Mouse (Mus musculus) retina, embryonic 14.5 days (tissue): ENCODE measurements at regions not wholly inside any gene's neighbourhood (a gene's known extent, or its start where the extent isn't known, plus 50 kb on each side); places are given as distances from the start of the nearest gene placed in this dataset.

ENCODE experiments used
- DNase-seq: peaks from one replicate; pipeline ENCODE4 v3.0.0-alpha.2; 2015; ENCODE audit warnings: low spot score

- no peak for DNase-seq
Observed at GRCm38 (mm10) chr10:99531556-99531955, 227.9 kb downstream of the Csl start.

- no peak for DNase-seq
Observed at GRCm38 (mm10) chr10:99531992-99532391, 227.5 kb downstream of the Csl start.

DNA sequence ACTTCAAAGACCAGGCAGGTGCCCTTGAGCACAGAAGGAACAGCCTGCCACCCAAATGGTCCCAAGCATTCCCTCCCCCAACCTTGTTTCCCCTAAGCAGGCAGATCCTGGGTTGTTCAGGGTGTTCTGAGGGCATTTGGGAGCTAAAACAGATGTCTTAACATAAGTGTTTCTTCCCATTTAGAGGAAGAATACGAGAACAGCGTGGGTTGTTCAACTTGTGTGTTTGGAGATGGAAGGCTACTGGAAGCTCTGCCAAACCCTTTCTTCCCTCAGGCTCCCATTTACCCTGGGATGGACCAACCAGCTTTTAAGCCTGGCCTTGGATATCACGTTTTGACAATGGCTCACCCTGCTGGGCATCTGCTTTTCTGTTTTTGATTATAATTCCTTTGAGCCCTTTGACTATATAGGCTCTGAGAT, 226.8 kb downstream of the Csl start:
- DNase-seq = no peak

- DNase-seq = no peak
Observed at GRCm38 (mm10) chr10:99533468-99533867, 226.0 kb downstream of the Csl start.

DNA sequence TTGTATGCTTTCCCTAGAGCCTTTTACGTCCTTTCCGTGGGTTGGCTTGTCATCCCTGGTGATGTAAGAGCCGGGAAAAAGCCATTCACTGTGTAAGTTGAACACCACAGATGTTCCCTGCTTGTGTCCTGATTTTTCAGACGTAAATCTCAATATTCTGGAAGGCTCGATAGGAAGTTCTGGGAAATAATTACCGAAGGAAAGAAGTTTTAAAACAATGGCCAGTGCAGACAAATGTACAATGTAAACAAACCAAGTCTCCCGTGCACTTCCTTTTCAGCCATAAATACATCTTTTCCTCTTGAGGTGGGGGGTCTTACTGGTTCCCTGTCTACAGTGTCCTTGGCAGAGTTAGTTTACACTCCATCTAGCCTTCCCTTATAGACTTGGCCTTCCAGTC, 225.2 kb downstream of the Csl start:
- DNase-seq = no peak

GRCm38 (mm10) chr10:99538639-99539038, 220.8 kb downstream of the Csl start:
- no peak for DNase-seq

DNA sequence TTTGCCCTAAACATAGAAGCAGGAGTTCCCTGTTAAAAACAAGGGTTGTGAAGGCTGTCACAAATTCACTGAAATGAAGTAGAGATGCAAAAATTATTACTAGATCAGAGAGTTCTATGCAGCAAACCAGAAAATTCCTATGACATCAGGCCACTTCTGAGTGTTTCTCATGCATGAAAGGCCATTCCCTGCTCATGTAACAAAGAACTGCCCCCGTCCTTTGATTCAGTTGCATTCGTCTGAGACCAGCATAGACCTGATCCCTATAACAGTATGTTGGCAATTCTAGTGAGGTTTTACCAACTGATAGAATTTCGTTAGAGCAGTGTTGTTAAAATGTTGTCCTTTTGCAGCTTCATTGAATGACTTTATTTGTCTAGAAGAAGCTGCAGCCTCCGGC, 207.1 kb downstream of the Csl start:
- no peak for DNase-seq

DNA sequence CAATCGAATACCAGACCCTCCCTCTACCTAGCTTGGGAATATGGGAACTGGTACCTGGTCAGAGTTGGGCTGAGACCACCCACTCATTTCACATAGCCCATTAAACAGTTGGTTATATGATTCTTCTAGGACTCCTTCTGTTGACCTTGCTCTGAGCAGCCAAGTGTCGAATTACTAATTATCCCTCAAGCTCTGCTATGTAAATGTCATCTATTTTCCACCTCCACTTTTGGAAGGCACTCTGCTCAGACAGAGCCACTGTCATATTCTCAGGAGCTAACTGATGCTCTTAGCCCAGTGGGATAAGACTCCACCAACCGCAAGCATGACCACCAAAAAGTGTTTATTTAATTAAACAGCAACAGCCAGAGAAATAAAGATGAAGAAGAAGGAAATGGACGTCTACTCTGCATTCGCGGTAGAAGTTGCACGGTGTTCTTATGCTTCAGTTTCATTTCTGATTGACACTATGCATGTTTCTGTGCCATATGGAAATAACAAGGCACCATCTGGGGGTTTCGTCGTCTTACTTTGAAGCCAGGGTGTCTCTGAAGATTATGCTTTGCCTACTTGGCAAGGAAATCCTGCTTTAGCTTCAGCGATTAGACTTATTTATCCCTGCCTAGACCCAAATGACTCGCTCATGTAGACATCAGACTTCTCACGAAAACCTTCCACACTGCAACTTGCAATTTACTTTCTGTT, 206.5 kb downstream of the Csl start:
- no peak for DNase-seq

- no peak for DNase-seq
Observed at GRCm38 (mm10) chr10:99555021-99555420, 204.4 kb downstream of the Csl start.

DNA sequence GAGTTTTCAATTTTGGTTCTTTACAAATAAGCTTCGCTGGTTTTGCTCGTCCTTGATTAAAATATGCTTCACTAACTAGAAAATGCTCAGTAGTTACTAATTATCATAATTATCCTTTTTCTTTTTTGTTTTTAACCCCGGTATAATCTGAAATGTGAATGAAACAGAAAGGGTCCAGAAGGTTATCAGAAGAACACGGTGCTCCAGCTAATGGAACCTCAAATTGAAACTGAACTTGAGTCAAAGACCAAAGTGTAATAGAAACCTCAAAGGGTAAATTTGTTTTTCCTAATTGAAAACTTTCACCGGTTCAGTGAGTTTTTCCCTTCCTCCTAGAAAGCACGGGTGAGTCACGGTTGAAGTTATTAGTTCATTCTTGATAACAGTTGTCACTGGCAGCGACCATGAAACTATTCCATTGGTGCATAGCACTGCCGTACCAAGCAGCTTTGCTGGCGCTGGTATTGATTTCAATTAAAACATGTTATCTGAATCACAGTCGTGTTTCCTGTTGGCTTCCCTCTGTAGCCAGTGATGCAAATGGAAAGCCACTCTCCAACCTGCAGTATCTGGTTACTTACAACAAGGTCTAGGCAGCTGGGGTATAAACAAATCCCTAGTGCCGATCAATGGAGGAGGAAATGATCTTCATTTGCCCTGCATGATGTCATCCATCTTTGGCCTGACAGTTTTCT, 203.7 kb downstream of the Csl start:
- no peak for DNase-seq

DNA sequence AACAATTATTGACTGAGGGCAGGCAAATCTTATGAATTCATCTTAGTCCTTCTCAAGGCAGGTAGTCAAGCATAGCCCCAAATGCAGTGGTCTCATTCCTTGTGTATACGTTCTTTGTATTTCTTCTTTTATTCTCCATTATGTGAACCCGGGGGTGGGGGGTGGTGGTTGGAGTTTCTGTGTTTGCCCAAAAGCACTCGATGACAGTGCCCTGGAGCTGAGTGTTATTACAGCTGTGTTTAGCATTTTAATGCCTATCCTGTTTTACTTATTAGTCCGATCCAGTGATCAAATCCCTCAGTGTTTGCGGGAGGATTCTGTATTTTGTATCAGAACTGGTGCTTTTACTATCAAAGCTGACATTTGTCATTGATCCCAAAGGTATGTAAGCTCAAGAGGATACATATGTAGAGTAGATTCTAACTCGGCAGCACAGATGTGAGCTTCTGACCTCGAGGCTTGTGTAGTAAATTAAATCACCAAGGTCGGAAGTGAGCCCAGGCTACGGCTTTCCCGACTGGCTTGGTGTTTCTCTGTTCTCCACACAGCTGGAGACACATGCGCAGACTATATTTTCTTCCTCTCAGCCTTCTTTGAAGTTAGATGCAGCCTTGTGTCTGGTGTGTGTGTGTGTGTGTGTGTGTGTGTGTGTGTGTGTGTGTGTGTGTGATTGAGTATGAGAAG, 203.0 kb downstream of the Csl start:
- DNase-seq = no peak

- DNase-seq = no peak
Observed at GRCm38 (mm10) chr10:99558656-99559055, 200.8 kb downstream of the Csl start.

DNA sequence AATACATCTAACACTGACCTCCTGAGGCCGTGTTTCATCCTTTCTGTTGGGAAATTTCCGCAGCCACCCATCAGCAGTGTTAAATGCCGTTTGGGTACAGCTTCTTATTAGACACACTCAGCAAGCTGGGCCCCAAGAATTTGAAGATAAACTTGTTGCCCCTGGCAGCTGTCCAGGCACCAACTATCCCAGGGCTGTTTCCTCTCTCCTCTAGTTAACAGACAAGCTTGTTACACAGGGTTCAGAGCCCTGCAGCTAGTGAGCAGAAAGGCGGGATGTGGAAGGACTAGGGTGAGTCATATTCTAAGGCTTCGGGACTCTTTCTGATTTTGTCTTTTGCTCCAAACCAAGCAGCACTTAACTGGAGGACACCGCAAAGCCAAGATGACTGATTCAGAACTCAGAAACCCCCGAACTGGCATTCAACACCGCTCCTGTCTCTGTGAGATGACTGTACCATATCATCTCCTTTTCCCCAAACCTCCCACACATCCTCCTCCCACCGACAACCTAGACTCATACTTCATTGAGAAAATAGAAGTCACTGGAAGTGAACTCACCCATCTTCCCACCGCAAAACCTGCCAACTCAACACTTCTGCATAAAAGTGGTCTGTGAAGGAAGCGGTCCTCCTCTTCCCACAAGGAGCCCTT, 198.2 kb downstream of the Csl start:
- DNase-seq = no peak

- DNase-seq = no peak
Observed at GRCm38 (mm10) chr10:99564605-99565004, 194.9 kb downstream of the Csl start.

DNA sequence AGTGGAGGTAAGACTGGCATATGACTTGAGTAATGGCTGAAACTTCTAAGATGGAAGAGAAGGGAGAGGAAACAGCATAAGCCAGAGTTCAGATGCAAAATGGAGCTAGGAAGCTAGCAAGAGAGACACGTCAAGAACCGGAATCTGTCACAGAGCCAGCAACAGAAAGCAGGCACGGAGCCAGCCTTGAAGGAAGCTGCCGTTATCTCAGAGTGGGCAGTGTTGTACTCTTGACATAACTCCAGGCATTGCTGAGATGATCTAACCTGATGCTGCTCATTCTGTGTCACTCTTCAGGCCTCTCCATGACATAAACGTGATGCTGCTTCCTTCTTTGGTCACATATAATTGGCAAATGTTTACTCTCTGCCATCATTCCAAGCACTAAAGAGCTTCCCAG, 191.0 kb downstream of the Csl start:
- no peak for DNase-seq

- no peak for DNase-seq
Observed at GRCm38 (mm10) chr10:99570190-99570589, 189.3 kb downstream of the Csl start.

DNA sequence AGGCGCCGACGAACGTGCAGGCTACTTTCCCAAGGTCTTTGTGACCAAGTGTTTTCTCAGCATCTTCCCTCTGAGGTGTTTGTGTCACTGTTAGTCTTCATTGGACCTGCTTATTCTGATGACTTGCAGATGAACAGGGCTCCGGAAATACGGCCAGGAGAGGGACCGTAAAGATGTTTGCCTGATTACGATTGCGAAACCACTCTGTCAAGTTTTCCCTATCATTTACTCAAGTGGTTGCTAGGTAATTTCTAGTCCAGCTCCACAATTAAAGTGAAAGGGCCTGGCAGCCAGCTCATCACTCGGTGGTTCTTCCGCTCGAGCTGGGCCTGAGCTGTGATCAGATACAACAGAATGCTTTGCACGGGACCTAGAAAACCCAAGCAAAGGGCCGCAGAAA, 185.5 kb downstream of the Csl start:
- DNase-seq = no peak

- peak; percentile 62 for DNase-seq
Observed at GRCm38 (mm10) chr10:99575294-99575693, 184.2 kb downstream of the Csl start.

DNA sequence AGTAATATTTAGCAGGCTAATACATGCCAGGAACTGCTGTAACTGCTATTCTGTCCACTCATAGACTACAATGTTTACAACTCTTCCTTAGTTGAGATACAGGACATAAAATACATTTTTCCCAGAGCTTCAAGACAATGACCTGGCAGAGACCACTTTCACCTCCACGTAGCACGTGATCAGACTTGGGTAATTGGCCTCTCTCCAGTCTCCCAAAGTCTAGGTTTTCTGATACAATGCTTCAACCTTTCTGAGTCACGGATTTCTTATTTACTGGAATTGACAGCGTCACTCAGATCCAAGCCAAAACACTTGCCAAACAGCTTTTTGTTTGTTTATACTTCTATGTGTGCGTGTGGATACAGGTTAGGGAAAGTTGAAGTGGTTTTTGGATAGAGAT, 183.2 kb downstream of the Csl start:
- no peak for DNase-seq

GRCm38 (mm10) chr10:99577041-99577681, 182.3 kb downstream of the Csl start:
- peak; percentile 88 for DNase-seq

DNA sequence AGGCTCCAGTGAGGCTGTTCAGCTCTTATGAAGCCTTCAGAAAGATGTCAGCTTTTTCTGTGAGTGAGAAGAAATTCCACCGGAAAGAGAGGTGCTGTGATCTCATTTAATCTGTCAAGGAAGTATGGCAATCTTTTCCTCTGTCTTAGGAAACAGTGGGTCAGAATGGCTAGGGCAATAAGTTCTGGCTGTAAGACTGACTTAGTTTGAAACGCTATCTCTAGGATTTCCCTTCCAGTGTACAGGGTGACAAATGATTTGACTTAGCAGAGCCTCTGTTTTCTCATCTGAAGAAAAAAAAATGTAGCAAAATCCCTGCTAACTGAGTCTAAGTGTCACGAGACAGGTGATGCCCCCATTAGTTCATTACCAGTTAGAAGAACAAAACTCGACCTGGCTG, 181.1 kb downstream of the Csl start:
- no peak for DNase-seq

DNA sequence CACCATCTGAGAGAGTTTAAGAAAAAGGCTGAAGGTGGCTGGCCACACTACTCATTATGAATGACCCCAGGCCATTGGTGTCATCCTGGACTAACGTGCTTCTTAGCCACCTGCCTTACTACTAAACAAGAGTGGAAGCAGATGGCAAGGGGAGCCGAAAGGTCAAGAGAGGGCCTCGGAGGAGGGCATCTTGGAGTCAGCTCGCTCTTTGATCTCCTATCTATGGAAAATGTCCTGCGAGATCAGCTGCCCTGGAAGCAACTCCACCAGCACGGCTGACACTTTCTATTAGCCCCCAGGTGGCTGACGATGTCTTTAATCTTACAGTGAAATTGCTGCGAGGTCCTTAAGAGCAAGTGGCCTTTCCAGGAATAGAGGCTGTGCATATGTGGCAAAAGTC, 179.3 kb downstream of the Csl start:
- no peak for DNase-seq
